Mouse (Mus musculus): ENCODE measurements around the gene Prkn.

Gene Prkn

DNA sequence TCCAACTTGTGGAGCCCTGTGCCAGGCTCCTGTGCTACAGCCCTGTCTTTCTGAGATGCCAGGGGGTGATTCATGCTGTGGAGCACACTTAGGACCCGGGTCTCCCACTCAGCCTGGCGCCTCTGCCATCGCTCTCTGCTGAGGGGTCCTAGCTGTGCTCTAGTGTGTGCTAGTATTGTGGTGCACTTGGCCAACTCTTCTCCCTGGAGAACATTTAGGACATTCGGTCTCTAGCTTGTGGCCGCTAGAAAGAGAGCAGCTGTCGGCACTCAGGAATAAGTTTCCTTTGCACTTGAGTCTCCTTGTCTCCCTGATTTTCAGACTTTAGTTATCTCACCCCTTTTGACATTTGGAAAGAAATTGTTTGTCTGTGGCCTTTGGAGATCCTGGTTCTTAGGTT lies 725.5 kb downstream of the Prkn start:
- DNase-seq = no peak

DNA sequence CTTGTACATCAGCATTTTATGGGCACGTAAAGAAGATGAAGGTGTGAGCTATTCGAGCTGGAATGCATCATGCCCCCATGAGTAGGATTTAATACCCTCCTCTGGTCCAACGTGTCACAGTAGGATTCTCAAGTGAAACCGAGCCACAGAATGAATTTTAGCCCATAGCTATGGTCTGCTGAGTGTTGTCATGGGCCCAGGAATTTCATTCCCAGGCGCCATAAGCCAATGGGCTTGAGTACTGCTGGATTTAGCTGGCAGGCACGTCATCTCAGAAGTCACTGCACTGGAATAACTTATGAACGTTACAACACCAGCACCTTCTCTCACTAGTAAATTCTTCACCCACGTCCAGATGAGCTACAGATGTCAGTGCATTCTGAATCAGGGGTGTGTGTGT lies 730.2 kb downstream of the Prkn start:
- DNase-seq = no peak

DNA sequence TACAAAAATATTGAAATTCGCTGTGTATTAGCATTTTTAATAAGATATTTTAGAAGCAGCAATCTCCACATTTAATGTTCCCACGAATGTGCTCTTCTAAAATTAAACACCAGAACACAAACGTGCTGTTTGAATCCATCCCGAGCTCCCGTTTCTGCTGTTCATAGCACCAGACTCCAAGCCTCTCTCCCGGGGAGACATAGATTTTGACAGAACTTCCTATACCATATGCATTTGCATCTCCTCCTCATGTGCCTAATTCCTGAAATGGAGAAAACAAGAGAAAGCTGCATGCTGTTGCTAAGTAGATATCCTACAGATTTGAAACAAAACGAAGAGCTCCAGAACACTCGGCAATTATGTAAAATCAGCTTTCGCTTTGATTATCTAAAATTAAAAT lies 733.5 kb downstream of the Prkn start:
- no peak for DNase-seq

DNA sequence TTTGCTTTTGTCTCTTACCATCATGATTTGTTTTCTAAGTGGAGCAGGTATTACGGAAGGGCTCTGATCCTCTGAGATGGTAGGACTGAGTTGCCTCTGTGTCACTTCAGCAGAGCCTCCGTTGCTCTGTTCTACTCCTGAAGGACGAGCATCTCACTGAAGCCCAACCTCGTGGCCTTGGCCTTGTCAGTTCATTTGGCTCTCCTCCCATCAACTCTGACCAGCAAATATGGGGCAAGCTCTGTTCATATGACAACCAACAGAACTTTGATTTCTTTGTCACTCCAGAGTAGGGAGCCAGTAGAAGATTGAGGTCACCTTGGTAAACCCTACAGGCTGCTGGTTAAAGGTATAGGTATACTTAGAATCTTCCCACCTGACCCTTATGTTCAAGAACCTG lies 745.3 kb downstream of the Prkn start:
- DNase-seq = no peak

DNA sequence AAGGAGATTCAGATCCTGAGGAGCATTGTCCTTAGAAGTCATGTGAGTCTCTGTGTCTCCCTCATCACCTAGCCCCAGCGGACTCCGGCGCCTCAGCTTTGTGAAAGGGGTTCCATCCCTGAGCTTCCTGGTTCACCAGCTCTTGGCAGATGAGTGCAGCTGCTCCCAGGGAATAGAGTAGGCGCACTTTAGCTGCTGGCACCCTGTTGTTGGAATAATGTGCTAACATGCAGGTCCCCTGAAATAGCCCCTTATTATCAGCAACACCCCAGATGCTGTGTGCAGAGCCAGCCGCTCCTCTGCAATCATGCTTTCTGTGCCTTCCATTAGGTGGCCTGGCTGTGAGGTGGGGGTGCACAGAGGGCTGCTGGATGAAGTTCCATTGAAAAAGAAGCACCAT lies 767.7 kb downstream of the Prkn start:
- DNase-seq = no peak

DNA sequence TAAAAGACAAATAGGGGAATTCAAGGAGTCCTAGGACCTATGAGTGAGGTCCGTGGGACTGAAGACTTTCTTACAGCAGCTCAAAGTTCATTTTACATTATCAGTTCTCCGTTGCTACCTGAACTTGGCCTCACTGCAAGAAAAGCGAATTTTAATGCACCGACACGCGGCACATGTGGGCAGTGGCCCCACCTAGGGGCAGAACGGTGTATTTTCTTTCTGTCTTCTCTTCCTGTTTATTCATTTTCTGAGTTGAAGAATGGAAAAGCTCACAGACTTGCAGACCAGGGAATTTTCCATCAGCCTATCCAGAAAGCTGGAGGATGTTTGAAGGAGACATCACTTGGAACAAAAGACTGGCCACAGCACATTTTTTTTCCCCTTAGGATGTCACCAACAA lies 771.3 kb downstream of the Prkn start:
- peak; percentile 61 for DNase-seq

DNA sequence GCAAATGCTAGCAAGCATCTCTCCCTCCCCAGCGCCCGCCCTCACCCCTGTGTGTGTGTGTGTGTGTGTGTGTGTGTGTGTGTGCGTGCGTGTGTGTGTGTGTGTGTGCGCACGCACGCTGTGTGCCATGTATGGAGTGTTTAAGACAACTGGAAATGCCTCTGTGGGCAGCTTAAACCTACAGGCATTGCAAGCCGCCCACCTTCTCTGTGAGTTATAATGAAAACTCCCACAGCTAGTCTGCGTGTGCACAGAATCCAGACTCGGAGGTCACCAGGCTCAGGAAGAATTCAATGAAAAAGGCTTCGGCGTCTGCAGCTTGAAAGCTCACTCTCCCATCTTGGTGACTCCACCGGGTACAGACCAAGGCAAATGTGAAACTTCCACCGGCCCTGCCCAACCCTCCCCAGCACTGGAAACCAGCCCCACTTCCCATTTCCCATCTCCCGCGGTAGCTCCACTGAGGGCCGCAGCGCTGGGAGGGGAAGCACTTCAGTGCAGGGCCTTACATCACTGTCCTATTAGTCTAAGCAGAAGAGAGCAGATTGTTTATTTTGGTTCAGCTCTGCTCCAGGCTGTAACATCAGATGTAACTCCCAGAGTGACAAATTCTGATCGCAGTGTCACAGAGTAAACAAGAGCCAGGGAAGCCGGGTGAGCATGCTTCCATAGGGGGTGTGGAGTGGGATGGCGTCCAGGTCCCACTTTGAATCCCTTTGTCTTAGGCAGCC lies 772.8 kb downstream of the Prkn start:
- DNase-seq = peak; percentile 37

DNA sequence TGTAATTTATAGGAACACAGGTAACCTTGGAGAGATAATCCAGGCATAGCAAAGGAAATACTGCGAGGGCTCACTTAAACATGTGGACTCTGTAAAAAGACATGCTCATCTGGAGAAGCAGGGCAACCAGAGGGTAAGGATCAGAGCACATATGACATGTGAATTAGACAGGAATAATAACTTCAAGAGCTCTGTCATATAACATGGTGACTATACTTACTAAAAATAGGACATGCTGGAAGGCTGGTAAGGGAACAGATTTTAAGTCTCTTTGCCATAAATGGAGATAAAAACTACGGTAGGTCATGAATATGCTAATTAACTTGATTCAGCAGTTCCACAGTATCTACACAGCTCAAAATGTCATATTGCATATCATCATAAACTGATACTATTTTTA lies 777.4 kb downstream of the Prkn start:
- no peak for DNase-seq

DNA sequence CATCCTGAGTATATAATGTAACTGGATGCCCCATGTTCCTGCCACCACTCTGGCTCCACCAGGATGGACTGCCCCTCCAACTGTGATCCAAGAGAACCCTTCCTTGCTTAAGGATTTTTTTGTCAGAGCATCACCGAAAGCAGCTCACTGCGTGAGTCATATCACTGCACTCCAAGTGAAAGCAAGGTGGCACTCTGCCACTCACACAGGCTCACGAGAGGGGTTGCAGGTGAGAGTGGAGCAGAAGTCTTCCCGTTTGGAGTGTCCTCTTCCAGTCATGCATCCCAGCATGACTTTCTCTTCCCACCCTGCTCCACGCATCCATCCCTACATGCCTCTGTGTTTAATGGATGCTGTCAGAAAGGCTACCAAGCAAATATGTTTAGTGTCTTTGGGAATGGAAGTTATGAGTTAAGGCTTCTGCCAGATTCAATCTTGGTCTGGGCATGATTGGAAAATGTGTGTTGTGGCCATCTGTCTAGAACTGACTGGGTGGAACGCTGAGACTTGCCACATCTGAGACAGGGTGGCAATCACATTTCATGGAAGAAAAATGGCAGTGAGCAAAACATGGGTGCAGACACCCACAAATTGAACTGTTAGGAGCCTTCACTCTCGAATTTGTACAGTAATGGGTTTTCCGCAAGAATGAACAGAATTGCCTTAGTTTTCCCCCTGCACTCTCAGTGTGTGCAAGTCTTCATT lies 778.9 kb downstream of the Prkn start:
- DNase-seq = no peak

DNA sequence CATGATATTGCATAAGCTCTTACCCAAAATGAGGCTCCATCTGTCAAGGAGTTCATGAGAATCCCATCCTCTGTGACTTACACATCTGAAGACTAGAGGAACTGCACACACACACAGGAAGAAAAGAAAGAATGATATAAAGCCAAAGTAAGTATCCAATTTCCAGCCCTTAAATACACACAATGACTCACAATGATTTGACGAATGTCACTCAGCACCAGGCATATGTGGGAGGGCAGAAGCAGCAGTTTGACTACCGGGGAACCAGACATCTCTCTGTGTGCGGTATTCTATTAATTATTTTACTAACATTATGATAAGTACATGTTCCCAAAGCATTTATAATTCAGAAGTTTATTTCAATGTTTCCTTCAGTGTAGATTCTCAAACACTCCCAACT lies 780.6 kb downstream of the Prkn start:
- no peak for DNase-seq

DNA sequence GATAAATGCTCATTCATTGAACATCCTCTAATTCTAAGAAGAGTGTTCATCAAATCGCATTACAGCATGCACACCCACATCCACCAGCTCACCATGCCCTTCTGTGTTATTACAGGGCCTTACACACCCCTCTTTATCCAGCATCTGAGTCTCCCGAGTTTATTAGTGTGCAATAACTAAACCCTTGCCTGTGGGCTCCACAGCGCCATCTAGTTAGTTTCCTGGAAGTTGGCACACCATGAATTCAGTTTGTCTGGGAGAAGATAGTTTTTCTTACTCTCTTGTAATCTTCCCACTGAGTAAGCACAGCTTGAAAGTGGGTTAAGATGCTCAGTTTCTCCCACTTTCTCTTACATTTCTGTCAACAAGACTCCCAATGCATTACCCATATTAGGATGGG lies 781.3 kb downstream of the Prkn start:
- peak; percentile 22 for DNase-seq

DNA sequence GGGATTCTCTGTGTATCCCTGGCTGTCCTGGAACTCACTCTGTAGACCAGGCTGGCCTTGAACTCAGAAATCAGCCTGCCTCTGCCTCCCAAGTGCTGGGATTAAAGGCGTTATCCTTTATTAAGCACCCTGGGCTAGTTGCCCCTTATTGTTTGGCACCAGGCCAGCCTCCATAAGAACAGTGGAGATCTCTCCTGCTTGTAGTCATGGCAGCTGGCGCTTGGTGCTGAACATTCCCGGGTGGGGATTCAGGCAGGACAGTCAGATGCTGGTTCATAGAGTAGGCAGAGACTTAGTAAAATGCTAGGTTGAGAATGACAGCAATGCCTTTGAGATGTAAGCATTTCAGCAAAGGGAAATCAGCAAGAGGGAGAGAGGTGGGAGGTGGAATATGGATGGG lies 786.1 kb downstream of the Prkn start:
- no peak for DNase-seq

DNA sequence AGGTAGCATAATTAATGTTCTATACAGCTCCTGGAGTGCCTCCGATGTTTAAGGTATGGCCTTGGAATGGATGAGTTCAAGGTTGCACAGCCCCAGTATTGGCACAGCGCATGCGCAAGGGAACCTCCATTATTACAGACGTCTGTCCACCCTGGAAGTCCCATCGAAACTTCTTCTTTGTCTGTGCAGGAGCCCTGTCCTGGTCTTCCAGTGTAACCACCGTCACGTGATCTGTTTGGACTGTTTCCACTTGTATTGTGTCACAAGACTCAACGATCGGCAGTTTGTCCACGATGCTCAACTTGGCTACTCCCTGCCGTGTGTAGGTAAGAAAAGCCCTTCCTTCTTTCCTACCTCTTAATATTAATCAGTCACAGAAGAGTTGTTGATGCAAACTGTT lies 794.9 kb downstream of the Prkn start:
- DNase-seq = peak; percentile 7

DNA sequence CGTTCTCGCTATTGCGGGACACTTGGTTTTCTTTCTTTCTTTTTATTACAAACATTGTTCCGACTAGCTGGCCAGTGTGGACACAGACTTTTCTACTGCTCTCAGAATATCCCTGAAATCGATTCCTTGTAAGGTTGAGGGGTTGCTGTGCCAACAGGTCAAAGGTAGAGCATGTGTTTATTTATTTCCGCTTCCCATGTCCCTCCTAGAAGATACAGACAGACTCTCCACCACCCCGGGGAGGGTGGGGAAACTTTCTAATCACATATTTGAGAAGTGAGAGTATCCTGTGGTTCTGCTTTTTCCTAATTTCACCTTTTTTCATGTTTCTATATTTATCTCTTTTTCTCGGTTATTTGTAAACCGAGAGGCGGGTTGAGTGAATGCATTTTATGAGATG lies 797.5 kb downstream of the Prkn start:
- no peak for DNase-seq

DNA sequence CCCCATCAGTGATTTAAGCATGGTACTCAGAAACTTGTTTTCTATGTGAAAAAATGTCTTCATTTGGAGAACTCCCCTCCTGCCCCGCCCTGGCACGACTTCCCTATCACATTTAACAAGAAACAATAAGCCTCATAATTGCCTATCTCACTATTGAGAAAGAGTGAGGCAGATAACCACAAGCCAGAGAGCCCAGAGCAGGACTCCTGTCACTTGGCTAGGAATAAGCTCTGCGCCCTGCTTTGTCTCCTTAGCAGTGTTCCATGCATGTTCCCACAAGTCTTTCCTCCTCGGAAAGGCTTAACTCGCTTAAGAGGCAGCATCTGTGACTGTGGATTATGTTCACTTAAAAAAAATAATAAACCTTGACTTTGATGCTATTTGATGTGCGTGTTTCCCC lies 798.3 kb downstream of the Prkn start:
- no peak for DNase-seq

DNA sequence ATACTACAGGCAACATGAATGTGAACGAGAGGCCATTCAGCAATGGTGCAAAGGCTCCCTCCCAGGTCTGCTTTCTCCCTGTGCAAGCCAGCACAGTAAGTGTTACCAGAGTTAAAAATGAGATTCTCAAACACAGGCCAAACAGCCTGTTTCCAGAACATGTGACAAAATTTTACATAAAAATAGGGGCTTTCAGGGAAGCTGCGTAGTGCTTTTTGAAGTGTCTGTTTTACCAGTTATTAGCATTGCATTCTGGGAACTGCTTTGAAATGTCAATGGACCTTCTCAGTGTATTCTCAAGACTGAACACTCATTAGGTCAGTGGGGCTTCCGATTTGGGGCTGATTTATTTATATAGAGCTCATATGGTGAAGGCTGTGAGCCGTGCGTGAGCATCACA lies 799.6 kb downstream of the Prkn start:
- DNase-seq = no peak

DNA sequence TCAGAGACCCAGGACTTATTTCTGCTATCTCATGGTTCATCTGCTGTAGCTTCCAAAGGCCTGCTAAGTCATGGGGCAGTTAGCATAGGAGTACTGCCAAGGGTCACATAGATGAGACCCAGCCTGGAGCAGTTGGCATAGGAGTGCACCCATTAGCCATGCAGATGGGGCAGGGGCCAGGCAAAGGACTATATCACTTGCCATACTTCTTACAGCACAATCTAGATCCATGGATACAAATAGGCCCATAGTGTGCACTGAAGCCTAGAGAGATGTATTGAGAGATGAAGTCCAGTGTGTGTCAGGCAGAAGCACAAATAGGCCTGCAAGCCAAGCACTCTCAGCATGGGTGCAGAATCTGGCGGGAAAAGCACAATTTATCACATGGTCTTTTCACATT lies 802.1 kb downstream of the Prkn start:
- DNase-seq = no peak

DNA sequence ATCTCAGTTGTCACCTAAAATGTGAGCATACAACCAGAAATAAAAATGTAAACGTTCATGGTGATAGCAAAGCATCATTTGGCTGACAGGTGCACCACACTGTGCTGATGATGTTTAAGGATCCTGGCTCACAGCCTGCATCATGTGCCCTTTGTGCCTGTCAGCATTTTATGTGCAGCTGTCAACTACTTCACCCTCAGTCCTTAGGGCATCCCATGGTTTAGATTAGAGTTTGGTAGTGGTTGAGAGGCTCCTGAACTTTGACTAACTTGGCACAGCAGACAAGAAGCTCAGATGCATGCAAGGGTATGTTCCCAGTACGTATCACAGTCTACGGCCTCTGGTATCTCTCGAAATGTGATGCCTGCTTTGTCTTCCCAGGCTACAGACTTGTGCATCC lies 803.8 kb downstream of the Prkn start:
- no peak for DNase-seq

DNA sequence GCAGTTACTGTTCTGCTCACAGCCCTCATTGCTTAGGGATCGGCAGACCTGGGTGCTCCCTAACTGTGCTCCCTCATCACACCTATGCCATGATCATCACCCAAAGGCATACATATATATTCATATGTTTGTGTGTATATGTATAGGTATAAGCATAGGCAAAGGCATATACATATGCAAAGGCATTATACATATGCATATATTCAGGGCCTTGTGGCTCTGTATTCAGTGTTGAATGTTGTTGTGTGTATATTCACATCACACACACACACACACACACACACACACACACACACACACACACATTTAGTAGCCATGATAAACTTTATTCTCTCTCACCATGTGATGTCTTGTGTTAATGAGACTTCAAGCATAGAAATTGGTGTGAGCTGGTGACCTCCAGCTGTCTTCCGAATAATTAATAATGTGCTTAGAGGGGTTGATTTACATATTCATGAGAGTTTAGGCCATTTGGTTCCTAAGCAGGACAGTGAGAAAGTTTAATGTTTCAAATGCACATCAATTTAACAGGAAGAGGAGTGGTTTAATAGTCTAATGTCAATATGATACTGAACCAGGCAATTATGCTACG lies 804.8 kb downstream of the Prkn start:
- no peak for DNase-seq

DNA sequence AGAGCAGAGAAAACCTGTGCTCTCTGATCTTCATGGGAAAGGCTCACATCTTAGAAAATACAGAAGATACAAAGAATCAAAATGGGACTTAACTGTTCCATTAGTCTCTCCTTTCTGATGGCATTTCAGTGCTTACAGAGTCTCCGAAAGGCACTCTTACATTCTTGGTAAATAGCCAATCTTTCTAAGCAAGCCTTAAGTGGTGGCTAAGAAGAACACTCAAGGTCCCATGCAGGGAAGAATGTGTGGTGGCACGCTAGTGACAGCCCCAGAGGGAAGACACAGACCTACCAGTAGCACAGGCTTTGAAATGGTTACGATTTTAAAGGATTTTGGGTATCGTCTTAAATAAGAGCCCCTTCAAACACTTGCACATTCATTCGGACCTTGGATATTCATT lies 816.2 kb downstream of the Prkn start:
- DNase-seq = peak; percentile 10

DNA sequence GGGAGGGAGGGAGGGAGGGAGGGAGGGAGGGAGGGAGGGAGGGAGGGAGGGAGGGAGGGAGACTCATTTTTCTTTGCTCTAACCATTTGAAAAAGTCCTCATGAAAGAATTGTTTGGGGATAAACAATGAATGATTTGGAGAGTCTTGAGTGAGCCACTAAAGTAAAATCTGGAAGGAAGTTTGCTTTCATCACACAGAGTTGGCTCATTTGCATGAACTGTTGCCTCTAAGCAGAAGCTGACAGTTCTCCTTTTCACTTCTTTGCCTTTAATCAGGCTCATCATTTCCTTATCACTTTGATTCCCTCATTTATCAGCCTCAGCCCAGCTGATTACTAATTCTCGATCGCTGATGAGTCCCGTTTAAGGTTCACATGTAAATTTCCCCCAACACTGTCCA lies 816.7 kb downstream of the Prkn start:
- no peak for DNase-seq

DNA sequence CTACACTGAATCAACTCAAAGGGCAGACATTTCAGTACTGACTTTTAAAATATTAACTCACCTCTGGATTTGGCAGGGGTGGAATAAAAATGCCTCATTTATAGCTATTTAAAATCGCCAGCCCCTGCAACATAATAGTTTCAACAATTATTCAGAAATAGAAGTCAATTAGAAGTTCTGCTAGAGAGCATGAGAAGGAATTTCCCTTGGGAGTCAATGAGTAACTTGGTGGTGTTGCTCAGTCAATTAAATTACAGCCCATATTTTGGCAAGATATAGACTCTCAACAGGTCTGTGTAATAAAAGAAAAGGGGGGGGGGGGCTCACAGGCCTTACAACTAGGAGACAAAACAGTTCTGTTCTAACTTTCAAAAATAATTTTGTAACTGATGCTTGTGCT lies 821.7 kb downstream of the Prkn start:
- no peak for DNase-seq

DNA sequence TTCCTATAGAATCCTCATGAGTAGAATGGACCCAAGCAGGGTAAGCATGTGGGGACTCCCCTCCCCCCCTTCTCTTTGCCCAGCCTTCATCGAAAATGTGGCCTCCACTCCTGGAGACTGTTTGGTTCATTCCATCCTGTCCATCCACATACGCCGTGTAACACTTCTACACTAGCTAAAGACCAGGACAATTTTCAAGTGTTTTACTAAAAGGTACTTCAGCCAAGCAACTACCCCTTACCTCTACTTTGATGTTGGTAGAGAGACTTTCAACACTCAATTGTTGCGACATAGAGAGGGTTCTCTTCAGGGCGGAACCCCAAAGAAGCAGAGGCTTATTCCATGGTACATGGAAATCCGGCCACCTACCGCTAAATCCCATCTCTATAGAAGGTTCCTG lies 823.3 kb downstream of the Prkn start:
- no peak for DNase-seq

DNA sequence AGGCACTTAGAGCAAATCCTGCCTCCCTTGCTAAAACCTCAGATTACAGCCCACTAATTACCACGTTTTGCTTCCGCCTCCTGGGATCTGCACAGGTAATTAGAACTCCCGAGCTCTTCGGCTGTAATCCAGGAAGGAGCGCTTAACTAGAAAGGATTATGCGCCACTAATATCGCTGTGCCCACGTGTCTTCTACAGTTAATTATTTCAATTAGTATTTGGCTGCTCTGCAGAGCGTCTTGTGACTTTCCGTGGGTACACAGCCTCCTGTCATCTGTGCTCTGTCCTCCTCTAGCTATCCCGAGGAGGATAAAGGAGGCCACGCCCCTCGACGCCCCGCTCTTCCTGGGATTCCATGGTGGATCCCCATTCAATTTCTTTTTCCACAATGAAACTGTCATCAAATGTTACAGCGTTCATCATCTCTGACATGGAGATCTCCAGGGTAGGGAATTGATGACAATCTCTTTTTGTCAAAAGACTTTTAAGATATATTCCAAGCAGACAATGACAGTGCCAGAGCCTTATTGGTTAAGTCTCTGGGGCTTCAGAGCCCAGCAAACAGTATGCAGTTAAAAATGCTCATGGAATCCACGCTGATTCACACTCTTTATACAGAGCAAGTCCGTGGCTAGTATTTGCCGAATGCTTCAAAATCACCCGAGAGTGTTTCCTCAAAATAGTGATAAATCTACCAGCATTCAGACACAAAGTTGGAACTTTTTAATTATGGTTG lies 824.6 kb downstream of the Prkn start:
- no peak for DNase-seq
